20 mouse cellular contexts compared by ENCODE assay signal in genomic region chr16:77150338-77150737, GRCm38 (mm10).
"Had no signal": no experiment of that assay in that cellular context is flagged by ENCODE, and none has a peak within 500 bp of the region (broad histone marks: within the 10 kb centered on the region; RNA-seq: fewer than 3 reads in every experiment).

No protein-coding gene starts in this region.

- H3K9me3 ChIP-seq: limb, embryonic 15.5 days; megakaryocyte, embryonic 14.5 days; midbrain, embryonic 10.5 days; midbrain, embryonic 13.5 days; stomach, embryonic 15.5 days had no signal

- H3K36me3 ChIP-seq: limb, embryonic 15.5 days; midbrain, embryonic 10.5 days; midbrain, embryonic 13.5 days; stomach, embryonic 15.5 days had no signal

- H3K27me3 ChIP-seq: limb, embryonic 15.5 days; megakaryocyte, embryonic 14.5 days; midbrain, embryonic 13.5 days; stomach, embryonic 15.5 days had no signal

- H3K9ac ChIP-seq: limb, embryonic 15.5 days; liver, embryonic 14.5 days; liver, postnatal 0 days; lung, embryonic 14.5 days; midbrain, embryonic 13.5 days; stomach, embryonic 15.5 days had no signal

- H3K4me2 ChIP-seq: limb, embryonic 15.5 days; liver, embryonic 11.5 days; lung, embryonic 14.5 days; midbrain, embryonic 13.5 days; stomach, embryonic 15.5 days had no signal

- H3K4me3 ChIP-seq: limb, embryonic 15.5 days; megakaryocyte, embryonic 14.5 days; midbrain, embryonic 10.5 days; midbrain, embryonic 13.5 days; myocyte; stomach, embryonic 15.5 days had no signal

- H3K4me1 ChIP-seq: limb, embryonic 15.5 days; megakaryocyte, embryonic 14.5 days; midbrain, embryonic 10.5 days; midbrain, embryonic 13.5 days; stomach, embryonic 15.5 days had no signal

- H3K27ac ChIP-seq: kidney, postnatal 0 days; limb, embryonic 15.5 days; liver, embryonic 14.5 days; midbrain, embryonic 10.5 days; midbrain, embryonic 13.5 days; stomach, embryonic 15.5 days had no signal

- DNase-seq: kidney, postnatal 25 days; left cerebral cortex, postnatal 4 days; liver, postnatal 0 days; lung, embryonic 14.5 days; retina, postnatal 1 day; right cerebral cortex, postnatal 25 days; spleen, adult 18-20 months; thymus, postnatal 25 days had no signal

- ATAC-seq: intestine, postnatal 0 days; liver, postnatal 0 days; lung, postnatal 0 days; midbrain, embryonic 13.5 days; midbrain, embryonic 16.5 days had no signal
